Mouse (Mus musculus): ENCODE results near the gene Efhc1.
A peak's percentile ranks its signal among the peaks of the same experiment; 100 is the strongest.

Efhc1 gene

GRCm38 (mm10) chr1:21007941-21008701 is 56.7 kb downstream of the Efhc1 start:
- no peak for DNase-seq (ENCODE audit: low spot score)

DNA sequence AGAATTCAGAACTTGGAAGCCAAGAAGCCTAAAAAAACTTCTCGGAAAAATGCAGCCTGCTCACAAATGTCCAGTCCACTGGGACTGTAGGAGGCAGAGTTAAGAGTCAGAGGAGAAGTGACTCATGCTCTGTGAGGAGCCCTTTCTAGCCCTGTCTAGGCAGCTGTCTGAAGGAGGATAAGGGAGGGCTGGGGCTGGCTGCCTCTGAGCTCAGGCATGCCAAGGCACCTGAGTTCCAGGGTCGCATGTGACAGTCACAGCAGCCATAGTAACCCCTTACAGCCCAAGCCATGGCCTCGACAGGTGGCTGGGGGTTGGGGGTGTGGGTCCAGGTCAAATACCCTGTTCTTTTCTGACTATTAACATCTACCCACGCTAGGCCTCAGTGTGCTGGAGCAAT is 57.5 kb downstream of the Efhc1 start:
- peak; percentile 17 for DNase-seq (ENCODE audit: low spot score)

- no peak for DNase-seq (ENCODE audit: low spot score)
Observed at GRCm38 (mm10) chr1:21010282-21010800, 58.9 kb downstream of the Efhc1 start.

DNA sequence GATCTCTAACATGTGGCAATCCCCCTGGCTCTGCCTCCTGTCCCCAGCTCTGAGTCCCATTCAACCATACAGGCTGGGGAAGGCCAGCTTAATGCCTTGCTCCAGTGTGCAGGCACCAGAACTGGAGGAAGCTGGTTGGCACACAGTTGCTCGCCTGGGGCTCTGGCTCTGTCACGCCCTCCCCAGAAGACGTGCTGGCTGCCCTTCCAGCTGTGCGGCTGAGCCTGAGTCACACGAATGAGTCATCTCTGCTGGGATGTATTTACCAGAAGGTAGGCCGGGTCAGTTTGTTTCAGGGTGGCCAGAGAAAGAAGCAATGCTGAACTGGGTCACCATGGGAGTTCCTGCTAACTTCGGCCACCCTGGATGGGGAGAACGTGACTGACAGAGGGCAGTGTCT is 63.0 kb downstream of the Efhc1 start:
- DNase-seq (ENCODE audit: low spot score) = peak; percentile 21

DNA sequence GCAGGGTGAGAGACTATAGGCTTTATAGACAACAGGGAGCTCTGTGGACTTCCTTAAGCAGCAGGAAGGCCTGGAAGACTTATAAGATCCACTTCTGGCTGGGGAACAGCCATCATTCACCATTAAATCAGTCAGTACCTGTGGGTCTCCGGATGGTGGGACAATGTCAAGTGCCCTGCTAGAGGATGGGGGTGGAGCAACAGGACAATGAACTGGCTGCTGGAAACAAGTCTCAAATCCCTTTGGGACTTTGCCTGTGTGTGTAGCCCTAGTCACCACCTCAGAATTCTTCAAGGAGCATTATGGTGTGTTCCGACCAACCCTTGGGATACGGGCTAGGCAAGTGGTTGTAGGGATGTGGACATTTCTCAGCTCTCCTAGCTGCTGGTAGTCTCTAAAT is 71.7 kb downstream of the Efhc1 start:
- DNase-seq (ENCODE audit: low spot score) = no peak

DNA sequence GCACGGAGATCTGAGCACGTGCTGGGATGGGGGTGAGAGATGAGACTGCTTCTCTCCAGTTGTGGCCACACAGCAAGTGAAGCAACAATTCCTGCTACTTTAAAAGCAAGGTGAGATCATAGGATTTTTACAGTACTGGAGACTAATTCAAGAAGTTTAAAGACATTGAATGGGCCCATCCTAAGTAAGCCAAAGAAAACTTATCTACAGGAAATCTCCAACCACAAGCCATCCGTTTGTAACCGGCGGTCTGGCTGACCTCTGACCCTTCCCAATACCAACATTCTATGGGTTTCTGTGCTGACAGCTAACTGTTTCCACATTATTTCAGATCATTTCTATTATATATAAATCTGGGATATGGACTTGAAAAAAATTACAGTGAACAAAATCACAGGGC is 73.8 kb downstream of the Efhc1 start:
- DNase-seq (ENCODE audit: low spot score) = no peak

DNA sequence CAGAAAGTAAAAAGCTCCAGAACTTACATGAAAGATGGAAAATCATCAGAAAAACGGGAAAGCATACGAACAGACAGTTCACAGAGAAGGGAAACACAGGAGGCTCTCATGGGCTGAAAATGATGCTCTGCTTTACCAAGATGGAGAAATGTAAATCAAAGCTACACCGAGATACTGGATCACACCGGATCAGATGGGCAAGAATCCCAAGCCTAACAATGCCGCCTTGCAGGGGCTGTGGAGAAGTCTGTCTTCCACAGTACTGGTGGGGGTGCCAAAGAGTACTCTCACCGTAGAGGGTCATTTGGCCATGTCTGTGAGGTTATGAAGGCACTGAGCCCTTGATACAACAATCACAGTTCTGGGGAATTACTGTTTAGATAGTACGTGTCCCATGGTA is 75.1 kb downstream of the Efhc1 start:
- DNase-seq (ENCODE audit: low spot score) = no peak

GRCm38 (mm10) chr1:21029000-21029399 is 77.6 kb downstream of the Efhc1 start:
- no peak for DNase-seq (ENCODE audit: low spot score)

GRCm38 (mm10) chr1:21031650-21032049 is 80.2 kb downstream of the Efhc1 start:
- DNase-seq (ENCODE audit: low spot score) = no peak

DNA sequence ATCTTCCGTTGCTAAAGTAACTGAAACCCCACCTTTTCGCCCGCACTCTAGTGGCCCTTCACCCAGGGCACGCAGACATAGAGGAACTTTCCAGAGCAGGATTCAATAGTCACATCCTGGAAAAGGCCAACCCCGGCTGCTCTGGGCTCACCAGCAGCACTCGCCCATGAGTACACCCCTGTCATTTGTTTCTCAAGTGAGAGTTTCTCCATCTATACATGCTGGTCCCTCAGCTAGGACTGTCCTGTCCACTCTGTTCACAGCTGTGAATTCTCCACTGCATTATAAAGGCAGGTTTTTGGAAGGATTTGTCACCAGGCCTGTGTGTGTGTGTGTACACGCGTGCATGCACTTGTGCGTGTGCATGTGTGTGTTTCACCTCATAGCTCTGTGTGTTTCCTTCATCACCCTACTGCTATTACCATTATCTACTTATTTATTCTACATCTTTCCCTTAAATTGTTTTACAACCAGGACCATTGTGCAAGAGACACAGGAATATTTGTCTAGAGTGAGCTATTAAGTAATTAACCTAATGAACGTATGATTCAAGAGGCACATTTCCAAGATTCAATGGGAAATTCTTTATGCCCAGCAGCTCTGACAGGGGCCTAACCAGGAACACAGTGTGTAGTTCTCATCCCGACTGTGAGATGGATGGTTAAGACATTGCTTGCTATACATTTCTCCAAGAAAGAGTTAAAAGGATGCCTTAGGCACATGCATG is 81.8 kb downstream of the Efhc1 start:
- no peak for DNase-seq (ENCODE audit: low spot score)

DNA sequence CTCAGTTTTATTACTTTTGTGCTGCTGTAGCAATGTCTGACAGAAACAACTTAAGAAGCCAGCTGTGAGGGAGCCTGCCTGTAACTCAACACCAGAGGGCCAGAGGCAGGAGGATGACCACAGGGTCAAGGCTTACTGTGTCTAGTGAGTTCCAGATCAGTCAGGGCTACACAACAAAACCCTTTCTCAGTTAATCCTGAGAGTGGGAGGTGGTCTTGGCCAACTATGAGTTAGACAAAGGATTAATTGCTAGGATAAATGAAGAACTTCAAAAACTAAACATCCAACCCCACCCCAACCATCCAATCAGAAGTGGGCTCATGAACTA is 82.3 kb downstream of the Efhc1 start:
- no peak for DNase-seq (ENCODE audit: low spot score)

DNA sequence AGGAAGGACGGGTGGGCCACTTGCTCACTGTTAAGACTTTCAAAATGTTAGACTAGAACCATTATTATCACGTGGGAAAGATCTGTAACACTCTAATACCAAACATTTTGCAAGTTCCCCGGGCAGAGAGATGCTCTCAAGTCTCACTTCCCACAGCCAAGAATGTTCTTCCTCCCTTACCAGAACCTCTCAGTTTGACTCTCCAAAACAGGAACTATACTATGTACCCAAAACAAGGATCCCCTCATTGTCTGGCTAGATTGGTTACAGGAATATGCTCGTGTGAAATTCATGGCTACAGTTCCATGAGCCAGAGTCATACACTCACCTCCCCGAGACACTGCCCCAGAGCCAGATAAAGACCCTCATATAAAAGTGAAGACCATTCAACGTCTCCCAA is 84.5 kb downstream of the Efhc1 start:
- no peak for DNase-seq (ENCODE audit: low spot score)

DNA sequence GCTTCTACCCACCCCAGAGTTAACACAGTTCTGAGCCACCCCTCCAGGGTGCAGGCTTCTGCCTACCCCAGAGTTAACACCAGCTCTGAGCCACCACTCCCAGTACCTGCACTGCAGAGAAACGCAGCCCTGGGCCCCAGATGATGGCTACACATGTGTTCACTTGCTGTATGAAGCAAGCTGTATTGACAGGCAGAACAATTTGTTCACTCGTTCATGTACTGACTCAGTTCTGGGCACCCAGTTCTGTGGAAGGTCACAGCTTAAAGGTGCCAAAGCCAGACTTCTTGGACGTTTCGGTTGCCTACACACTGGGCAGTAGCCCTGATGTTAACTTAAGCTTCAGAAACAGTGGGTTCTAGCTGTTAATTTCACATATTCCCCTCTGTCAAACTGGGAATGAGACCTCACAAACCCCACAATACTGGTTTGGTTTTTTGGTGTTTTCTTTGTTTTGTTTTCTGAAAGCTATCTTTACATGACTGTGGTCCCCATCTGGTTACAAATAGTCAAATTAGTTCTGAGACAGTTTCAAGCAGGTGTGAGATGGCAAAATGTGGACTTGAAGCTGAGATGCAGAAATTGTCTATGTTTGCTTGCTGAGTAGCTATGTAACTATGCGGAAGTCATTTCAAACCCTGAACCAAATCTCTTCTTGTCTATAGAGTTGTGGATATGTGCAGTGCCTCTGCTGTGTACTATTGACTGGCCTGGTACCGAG is 86.6 kb downstream of the Efhc1 start:
- DNase-seq (ENCODE audit: low spot score) = no peak

DNA sequence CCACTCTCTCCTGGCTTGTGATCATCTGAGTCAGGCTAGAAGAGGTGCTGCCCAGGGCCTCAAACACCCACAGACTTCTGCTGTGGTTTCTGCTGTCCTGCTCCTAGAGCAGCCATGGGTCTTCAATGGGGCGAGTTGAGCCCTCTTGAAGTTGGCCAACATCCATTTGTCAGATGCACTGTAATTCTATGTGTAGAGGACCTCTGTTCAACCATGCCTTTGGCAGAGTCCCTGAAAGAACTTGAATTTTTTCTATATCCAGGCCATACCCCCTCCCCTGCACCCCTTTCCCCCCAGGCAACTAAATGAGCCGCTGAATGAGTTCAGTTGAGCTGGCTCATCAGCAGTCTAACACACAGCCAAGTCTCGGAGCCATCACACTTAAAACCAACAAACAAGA is 88.1 kb downstream of the Efhc1 start:
- no peak for DNase-seq (ENCODE audit: low spot score)

- no peak for DNase-seq (ENCODE audit: low spot score)
Observed at GRCm38 (mm10) chr1:21040173-21040572, 88.7 kb downstream of the Efhc1 start.

Data from testis, postnatal 14 days (tissue).